Mouse (Mus musculus) neural tube, embryonic 10.5 days (tissue): Measurements from ENCODE around the gene Itga5.
A peak's percentile ranks its signal among the peaks of the same experiment; 100 is the strongest.

ENCODE experiments used
- DNase-seq: peaks from one replicate; pipeline ENCODE4 v3.0.0-alpha.2; 2017; ENCODE audit warnings: low spot score; ENCODE audit errors: extremely low spot score

Gene Itga5

GRCm38 (mm10) chr15:103340786-103341185 is 25.8 kb downstream of the Itga5 start:
- no peak for DNase-seq

GRCm38 (mm10) chr15:103339961-103340337 is 26.6 kb downstream of the Itga5 start, which contains the start of gene Zfp385a:
TSS of gene Zfp385a (minus strand) at chr15:103340093.
- DNase-seq, result no peak

GRCm38 (mm10) chr15:103339166-103339960 is 27.2 kb downstream of the Itga5 start:
- DNase-seq, result no peak

- DNase-seq, result no peak
These were observed 27.8 kb downstream of the Itga5 start for GRCm38 (mm10) chr15:103338829-103339165.

- DNase-seq, result no peak
These were observed 29.4 kb downstream of the Itga5 start for GRCm38 (mm10) chr15:103336996-103337667.

GRCm38 (mm10) chr15:103335488-103336235 is 30.9 kb downstream of the Itga5 start:
- DNase-seq, result no peak

- no peak for DNase-seq
These were observed 31.5 kb downstream of the Itga5 start for GRCm38 (mm10) chr15:103335040-103335439.

- DNase-seq, result no peak
These were observed 32.4 kb downstream of the Itga5 start for GRCm38 (mm10) chr15:103334194-103334593.

- no peak for DNase-seq
These were observed 32.8 kb downstream of the Itga5 start for GRCm38 (mm10) chr15:103333738-103334137.

GRCm38 (mm10) chr15:103333081-103333615 is 33.4 kb downstream of the Itga5 start:
- DNase-seq, result no peak

- DNase-seq, result peak; percentile 92
These were observed 42.9 kb downstream of the Itga5 start for GRCm38 (mm10) chr15:103323455-103324247.

- DNase-seq, result no peak
These were observed 43.5 kb downstream of the Itga5 start for GRCm38 (mm10) chr15:103323070-103323454.

GRCm38 (mm10) chr15:103322396-103322795 is 44.2 kb downstream of the Itga5 start:
- no peak for DNase-seq

- no peak for DNase-seq
These were observed 45.5 kb downstream of the Itga5 start for GRCm38 (mm10) chr15:103321076-103321475.

GRCm38 (mm10) chr15:103318201-103318816 is 48.3 kb downstream of the Itga5 start:
- no peak for DNase-seq

- no peak for DNase-seq
These were observed 48.8 kb downstream of the Itga5 start for GRCm38 (mm10) chr15:103317731-103318130.

GRCm38 (mm10) chr15:103317120-103317519 is 49.4 kb downstream of the Itga5 start:
- no peak for DNase-seq

- DNase-seq, result no peak
These were observed 50.4 kb downstream of the Itga5 start for GRCm38 (mm10) chr15:103315979-103316776.

GRCm38 (mm10) chr15:103315011-103315502 is 51.5 kb downstream of the Itga5 start:
- DNase-seq, result peak; percentile 89

- no peak for DNase-seq
These were observed 52.4 kb downstream of the Itga5 start for GRCm38 (mm10) chr15:103314181-103314580.
